Mouse (Mus musculus): Measurements from ENCODE around the gene Sumf1. TPM values are rescaled to one million over a fixed set of nuclear protein-coding genes. Genes with fewer than 3 reads are reported as not detected.

Sumf1 gene
- total RNA-seq, 4 experiments from 2014 or later: 6.7 to 9.9 (median 7.6) TPM

DNA sequence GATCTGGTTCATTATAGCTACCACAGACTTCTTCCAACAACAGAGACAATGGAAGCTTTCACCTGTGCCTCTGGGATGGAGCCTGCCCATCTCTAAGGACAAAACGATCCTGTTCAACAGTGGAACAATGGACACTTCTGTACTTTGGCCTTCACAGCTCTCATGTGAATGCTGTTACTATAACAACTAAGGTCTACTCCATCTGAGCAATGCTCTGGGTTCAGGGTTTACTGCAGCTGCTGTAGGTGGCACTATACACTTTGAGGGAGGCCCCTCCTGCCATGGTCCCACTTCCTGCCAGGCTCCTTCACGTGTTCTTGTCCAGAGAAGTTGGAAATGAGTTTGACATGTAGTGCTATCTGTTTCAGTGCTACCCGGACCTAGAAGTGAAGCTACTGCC is 36.9 kb downstream of the Sumf1 start:
- no peak for DNase-seq (ENCODE audit: low spot score in 2 of 2)

DNA sequence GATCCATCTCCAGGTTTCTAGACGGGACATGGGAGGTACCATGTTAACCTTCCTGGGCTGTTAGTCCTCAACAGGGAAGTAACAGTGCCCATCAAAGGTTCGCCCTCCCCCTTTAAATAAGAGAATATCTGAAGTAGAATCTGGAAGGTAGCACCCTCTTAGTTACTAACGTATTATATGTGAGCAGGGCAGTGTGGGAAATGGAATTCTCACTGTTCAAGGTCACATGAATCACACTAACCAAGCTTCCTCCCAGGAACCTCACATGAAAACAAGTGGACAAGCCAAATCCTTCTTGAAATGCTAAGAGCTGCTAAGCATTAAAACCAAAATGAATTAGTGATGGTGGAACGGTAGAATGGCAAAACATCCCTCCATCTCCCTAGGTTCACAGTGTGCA is 38.7 kb downstream of the Sumf1 start:
- no peak for DNase-seq (ENCODE audit: low spot score in 2 of 2)

GRCm38 (mm10) chr6:108145941-108146588 is 39.3 kb downstream of the Sumf1 start:
- no peak for DNase-seq (ENCODE audit: low spot score in 2 of 2)

DNA sequence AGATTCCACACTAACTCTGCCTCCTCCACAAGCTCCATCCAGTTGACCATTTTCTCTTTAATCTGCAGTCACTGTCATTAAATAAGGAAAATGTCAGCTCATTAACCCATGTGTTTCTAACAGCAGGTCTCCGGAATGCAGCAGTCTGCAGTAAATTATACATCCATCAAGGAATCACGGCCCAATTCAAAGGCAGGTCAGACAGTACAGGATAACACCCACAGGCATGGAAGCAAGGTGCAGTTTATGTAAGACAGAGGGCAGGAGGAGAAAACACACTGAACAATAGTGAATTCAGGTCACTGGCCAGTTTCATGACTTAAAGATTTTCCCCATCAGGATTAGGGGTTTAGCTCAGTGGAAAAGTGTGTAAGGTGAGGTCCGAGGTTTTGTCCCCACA is 40.1 kb downstream of the Sumf1 start:
- no peak for DNase-seq (ENCODE audit: low spot score in 2 of 2)

GRCm38 (mm10) chr6:108142796-108143195 is 42.6 kb downstream of the Sumf1 start:
- no peak for DNase-seq (ENCODE audit: low spot score in 2 of 2)

GRCm38 (mm10) chr6:108140722-108141490 is 44.5 kb downstream of the Sumf1 start:
- DNase-seq (ENCODE audit: low spot score in 2 of 2): no peak

GRCm38 (mm10) chr6:108137031-108137430 is 48.4 kb downstream of the Sumf1 start:
- no peak for DNase-seq (ENCODE audit: low spot score in 2 of 2)

GRCm38 (mm10) chr6:108136286-108136685 is 49.1 kb downstream of the Sumf1 start:
- DNase-seq (ENCODE audit: low spot score in 2 of 2): no peak

GRCm38 (mm10) chr6:108132268-108132935 is 53.0 kb downstream of the Sumf1 start:
- DNase-seq (ENCODE audit: low spot score in 2 of 2): no peak

DNA sequence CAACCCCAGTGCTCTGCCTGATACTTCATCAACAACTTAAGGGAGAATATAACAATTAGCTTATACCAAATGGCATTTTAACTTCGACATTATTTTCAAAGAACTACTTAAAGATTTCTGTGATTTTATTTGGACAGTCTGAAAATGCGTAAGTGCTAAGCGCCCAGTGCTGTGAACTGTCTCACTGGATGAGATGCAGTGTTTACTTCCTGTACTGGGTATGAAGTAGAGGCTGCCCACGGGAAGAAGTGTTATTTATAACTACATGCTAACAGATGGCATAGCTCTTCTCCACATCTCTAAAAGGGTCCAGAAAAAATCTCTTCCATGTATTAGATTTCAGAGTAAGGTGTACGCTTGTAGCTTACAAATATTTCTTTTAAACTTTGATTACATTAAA is 54.7 kb downstream of the Sumf1 start:
- DNase-seq (ENCODE audit: low spot score in 2 of 2): no peak

GRCm38 (mm10) chr6:108126631-108127030 is 58.8 kb downstream of the Sumf1 start:
- DNase-seq (ENCODE audit: low spot score in 2 of 2): no peak

GRCm38 (mm10) chr6:108125474-108125873 is 59.9 kb downstream of the Sumf1 start:
- DNase-seq (ENCODE audit: low spot score in 2 of 2): no peak

DNA sequence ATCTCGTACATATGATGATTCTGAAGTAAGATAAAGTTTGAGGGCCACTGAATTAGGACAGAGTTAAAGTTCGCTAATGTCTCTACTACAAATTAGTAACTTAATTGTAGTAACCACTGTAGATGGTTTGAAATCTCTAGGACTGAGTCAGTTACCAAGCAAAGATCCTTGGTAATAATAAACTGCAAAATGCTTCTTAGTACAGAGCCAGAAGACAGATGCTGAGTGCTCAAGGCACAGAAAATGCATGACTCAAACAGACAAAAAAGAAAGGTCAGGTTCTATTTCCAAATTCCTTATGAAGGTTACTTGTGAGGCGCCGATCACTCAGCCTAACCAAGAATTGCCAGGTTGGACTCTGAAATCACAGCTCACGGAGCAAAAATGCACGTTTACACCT is 67.5 kb downstream of the Sumf1 start:
- no peak for DNase-seq (ENCODE audit: low spot score in 2 of 2)

DNA sequence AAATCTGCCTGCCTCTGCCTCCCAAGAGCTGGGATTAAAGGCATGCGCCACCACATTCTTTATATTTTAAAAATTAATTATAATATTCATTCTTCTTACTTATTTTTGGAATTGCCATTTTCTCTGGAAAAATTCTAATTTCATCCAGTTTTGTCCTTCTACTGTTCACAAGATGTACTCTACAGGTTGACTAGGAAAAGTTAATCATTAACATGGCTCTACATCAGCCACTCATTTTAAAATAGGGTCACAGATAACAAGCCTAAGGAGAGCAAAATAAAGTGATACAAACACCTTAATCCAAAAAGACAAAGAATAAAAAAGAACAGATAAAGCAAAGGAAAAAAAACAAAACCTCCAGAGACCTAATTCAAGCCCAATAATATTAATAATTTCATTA is 70.4 kb downstream of the Sumf1 start:
- DNase-seq (ENCODE audit: low spot score in 2 of 2): no peak

DNA sequence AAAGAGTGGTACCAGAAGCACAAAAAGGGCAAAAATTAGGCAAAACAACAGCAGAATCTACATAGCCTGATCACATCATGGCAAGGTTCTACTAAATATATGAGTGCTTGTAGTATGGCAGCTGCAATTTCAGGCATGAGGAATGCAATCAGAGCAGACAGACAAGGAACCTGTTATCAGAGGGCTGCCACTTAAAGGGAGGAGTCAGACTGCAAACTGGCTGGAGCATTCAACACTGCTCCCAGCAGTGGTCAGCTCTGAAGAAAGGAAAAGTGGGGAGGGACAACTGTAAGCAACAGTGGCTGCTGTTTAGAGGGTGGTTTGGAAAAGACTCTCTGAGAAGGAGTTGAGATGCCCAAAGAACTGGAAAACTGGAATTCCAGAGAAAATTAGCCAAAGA is 73.7 kb downstream of the Sumf1 start:
- no peak for DNase-seq (ENCODE audit: low spot score in 2 of 2)

DNA sequence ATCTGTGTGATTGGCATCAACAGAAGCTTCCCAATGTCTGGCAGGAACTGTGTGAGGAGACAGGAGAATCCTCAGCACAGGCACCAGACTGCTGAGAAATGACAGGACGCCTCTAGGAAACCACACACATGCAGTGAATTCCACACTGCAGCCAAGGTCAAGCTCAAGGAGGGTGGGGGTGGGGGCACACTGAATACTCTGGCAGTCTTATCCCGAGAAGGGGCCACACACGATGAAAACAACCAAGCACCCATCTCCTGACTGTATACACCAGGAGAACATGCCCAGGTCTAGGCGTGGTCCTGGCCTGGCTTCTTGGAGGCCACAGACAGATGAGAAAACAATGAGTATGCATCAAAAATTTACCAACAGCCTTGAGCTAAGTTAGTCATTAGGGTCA is 75.0 kb downstream of the Sumf1 start:
- no peak for DNase-seq (ENCODE audit: low spot score in 2 of 2)

DNA sequence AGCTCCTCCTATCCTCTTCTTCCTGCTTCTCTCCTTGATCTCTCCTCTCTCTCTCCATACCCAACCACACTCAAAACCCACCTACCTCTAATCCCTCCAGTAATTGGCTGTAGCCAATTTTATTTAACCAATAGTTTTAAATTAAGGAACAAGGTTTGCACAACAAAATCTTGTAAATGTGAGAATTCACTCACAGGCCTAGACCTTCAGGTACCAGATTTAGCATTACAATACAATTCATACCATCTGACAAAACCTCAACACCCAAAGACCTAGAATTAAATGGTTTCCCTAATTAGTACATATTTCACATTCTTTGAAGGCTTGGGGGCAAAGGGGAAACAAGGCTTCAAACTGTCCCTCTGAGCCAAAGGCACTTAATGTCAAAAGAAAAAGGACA is 78.0 kb downstream of the Sumf1 start:
- DNase-seq (ENCODE audit: low spot score in 2 of 2): no peak

- no peak for DNase-seq (ENCODE audit: low spot score in 2 of 2)
These were observed 83.2 kb downstream of the Sumf1 start for GRCm38 (mm10) chr6:108101936-108102830.

DNA sequence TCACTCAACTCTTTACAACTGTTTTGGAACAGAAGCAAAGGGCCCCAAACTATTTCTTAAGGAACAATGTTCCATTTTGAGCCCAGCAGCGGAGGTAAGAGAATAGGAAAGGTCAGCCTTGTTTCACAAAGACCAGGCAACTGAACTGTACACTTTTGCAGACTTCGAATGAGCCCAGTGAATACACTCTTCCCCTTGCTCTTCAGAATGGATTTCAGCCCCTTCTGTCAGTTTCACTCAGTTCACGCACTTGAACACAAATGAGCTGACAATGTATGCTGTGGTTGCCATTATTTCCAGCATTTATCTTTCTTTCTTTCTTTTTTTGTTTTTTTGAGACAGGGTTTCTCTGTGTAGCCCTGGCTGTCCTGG is 86.5 kb downstream of the Sumf1 start:
- no peak for DNase-seq (ENCODE audit: low spot score in 2 of 2)

DNA sequence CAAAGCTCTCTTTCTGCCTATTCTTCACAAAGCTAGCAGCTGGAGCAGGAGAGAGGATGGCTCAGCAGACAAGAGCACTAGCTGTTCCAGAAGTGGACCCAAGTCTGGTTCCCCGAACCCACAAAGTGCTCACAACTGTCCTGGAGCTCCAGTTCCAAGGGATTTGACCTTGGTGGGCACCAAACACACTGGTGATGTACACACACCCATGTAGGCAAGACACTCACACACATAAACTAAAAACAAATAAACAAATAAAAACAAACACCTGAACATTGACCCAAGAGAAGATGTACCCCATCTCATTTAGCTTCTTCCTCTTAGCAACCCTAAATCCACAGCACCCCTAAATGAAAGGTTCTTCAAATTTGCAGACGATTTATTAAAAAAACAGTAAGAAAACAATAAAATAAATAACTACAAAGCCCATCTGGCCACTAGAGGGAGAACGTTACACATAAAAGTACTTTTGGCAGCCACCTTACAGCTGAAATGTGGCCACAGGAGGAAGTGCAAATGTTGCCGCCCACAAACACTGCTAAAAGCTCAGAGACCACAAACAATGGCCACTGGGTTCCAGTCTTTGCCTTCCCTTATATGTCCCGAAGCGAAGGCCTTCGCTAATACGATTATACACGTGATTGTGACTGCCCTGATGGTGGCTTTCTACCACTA is 87.1 kb downstream of the Sumf1 start:
- peak; percentile 34 to 46 for DNase-seq (ENCODE audit: low spot score in 2 of 2)

DNA sequence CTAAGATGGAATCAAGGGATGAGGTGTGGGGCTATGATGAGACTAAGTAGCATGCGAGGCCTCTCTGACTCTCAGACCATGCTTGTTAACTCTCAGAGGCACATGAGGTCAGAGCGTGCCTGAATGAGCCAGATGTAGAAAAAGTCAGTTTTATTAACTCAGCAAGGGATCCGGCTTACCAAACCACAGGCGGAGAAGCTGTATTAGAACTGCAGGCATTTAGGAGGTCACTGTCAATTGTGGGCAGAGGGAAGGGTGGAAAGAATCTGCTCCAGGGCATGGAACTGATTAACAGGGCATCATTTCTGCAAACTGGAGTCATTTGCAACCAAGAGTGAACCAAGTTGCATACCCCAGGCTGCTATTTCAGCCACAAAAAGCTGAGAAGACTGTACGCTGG is 89.9 kb downstream of the Sumf1 start:
- DNase-seq (ENCODE audit: low spot score in 2 of 2): no peak
